Mouse (Mus musculus): Measurements from ENCODE around the gene Kcnn3. TPM values are rescaled to one million over a fixed set of nuclear protein-coding genes. Genes with fewer than 3 reads are reported as not detected.

Gene Kcnn3
- total RNA-seq, 2 experiments from 2014 or later = 6.9 to 11.9 TPM

DNA sequence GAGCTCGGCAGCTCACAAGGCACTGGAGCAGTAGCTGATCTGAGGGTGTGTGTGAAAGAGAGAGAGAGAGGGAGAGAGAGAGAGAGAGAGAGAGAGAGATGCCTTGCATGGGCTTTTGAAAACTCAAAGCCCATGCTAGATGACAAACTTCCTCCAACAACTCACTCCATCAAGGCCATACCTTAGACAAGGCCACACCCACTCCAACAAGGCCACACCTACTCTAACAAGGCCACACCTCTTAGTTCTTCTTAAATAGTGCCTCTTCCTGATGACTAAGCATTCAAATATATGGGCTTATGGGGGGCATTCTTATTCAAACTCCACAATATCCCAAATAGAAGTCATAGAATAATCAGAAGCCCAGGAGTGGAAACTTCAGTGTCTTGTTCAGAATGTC lies 49.1 kb downstream of the Kcnn3 start:
- no peak for DNase-seq

DNA sequence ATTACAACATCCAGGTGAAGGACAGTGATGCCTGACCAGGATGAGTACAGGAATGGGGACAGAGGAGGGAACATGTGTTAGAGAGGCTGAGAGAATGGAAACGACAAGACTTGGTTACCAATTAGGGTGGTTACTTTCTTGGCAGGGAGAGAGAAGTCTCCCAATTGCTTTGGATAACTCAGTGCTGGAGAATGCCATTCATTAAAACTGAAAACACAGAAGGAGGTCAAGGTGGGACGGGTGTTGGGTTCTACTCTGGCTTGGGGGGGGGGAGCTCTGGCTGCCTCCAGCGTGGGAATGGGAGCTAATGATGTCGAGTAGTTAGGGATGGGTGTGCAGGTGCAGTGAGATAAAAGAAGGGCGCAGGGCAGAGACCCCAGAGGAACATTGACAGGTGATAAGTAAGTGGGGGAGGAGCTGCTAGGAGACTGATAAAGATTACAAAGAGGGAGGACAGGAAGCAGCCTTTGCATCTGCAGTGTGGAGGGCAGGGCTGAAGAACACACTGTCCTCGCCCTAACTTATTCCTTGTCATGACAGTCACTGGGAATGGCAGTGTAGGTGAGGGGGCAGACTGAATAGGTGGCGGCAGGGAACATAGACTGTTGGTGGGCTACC lies 49.9 kb downstream of the Kcnn3 start:
- DNase-seq = no peak

DNA sequence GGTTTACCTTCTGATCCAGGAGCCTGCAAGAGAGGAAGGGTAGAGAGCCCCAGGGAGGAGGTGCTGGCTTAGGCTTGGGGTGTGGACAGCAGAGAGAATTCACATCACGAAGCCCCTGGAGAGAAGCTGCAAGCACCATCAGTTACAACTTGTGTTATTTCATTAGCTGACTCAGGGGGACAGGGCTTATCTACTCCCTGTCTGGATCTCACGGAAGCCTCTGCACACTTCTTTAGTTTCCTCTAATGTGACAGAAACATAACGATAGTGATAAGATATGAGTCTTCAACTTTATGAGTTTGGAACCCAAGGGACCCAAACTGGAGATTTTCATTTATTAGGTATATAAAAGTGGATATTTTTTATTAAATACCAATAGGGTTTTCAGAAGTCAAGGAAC lies 50.4 kb downstream of the Kcnn3 start:
- DNase-seq = no peak

DNA sequence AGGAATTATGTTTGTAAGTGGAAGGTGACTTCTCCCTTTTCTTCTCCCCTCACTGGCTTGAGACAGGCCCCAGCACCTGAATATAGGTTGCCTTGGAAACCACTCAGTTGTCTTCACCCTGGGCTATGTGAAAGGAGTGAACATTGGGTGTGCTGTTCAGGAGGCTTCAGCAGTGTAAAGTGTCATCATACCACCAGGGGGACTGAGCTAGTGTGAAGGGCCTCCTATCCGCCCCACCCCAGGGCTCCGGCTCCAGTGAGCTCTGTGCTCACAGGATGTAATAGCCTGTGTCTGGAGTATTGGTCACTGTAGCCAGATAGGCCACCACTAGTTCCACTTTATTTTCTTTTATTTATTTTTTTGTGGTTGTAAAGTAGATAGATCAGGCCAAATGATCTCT lies 54.3 kb downstream of the Kcnn3 start:
- peak; percentile 30 for DNase-seq

DNA sequence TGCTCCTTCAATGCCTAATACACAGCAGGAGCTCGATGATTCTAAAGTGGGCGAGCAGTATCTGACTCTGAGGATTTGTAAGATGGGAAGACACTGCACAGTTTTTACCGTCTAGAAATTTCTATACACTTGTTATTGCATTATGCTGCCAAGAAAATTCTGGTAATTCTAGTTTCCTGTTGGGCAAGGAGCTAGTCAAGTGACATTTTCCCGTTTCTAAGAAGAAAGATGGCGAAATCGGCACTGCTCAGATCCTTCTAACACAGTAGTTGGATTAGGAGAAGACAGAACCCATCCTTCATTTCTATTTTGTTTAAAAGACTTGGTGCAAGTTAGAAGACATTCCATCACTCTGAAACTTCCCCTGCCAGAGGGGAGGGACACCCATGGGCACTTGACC lies 56.4 kb downstream of the Kcnn3 start:
- DNase-seq = no peak

DNA sequence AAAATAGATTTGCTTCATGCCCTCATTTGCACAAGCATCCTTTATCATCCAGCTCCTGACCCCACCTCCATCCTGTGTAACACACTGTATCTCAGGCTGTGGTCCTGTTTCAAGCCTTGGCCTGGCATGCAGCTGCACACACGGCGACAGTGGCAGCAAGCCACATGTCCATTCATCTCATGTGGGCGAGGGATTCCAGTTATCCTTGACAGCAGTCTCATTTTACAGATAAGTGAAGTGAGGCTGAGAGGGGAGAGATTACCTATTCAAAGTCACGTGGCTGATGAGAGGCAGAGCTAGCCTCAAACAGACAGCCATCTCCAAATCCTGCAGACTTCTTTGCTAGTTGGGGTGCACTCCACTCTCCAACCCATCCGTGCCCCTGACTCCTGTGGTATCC lies 57.2 kb downstream of the Kcnn3 start:
- DNase-seq = no peak

DNA sequence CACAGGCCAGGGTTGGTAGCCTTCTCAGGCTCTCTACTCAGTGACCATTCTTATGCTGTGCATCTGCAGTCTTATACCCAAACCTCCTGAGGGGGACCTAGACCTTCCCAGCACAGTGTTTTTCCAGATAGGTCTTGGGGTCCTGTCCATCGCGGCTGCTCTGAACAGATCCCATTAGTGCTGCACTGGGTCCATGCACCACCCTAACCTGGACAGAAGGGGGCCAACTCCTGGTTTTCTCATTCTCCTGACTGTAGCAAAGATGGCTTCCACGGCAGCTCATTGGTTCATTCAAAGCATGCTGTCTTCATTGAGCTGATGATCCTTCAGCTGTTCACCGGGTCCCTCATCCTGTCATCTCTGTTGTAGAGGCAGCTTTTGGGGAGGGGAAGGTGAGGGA lies 58.1 kb downstream of the Kcnn3 start:
- DNase-seq = no peak

DNA sequence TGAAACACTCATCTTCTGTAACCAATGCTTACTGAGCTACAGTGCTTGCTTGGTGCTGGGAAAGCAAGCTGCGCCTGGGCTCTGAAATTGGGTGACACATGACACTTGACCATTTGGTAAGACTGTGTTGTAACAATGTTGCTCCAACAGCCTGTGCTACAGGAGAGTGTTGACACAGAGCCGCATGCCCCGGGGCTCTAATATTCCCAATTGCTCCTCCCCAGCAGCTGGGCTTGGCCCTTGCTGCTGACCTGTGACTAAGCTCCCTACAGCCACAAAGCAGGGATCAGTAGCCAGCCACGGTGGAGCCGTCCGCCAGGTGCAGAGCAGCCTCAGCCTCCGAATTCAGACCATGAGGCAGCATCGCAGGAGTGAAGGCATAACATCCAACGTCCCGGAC lies 58.8 kb downstream of the Kcnn3 start:
- DNase-seq = no peak

DNA sequence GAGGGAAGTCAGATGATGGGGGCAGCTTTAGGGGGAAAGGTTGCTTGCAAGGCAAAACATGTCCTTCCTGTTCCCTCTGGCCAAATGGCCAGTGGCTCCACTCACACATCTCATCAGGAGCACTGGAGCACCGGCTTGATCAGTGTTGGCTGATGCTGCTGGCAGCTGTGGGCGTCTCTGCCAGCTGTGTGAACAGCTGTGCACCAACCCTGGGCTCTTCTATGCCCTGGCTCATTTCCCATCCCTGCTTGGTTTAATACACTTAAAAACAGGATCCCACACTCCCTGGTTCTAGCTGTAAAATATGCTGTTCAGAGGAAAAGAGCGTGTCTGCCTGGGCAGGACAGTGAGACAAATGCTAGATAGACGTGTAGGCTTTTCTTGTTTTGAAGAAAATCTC lies 64.3 kb downstream of the Kcnn3 start:
- DNase-seq = no peak

DNA sequence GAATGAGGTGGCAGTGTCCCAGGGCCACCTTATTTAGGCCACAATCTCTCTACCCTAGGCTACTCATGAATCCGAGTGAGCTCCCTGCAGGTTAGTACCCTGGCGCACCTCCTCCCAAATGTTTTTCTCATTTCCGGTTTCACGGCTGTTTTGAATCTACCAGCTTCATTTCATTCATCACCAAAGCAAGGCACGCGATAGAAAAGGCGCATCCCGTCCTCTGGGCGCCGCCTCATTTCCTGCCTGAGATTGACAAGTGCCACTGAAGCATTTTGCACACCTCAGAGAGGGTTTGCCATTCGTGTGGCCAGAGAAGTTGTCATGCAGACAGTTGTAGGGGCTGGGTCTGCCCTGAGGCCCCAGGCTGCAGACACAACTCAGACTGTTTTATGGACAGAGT lies 68.5 kb downstream of the Kcnn3 start:
- DNase-seq = no peak

DNA sequence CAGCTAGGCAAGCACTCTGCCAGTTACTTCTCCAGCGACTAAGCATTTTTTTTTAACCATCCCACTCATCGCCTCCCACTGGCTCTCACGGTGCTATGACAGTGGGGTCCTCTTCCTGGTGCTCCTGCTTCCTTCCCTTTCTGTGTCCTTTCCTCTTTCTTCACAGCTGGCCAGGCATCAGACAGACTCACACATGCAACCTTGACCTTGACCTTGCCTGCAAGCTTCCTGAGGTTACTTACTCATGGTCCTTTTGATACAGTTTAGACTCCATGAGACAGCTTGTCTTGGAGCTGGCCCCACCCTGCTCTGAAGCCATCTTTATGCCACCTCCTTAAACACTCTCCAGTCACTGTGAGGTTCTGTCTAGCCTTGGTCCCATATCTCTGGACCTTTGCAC lies 69.4 kb downstream of the Kcnn3 start:
- no peak for DNase-seq

DNA sequence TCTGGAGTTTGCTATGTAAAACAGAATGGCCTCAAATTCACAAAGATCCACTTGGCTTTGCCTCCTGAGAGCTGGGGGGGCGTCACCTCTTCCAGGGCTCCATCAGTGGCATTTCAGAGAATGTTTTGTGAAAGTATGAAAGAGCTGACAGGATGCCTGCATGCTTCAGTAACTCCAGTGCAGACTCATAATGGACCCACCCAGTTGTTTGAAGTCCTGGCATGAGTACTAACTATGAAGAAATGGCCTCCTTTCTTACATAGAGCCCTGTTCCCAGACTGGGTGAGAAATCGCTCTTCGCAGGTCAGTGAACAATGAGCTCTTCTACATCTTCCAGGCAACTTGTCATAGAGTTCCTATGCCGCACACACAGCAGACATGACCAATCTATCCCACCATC lies 70.4 kb downstream of the Kcnn3 start:
- DNase-seq = no peak

DNA sequence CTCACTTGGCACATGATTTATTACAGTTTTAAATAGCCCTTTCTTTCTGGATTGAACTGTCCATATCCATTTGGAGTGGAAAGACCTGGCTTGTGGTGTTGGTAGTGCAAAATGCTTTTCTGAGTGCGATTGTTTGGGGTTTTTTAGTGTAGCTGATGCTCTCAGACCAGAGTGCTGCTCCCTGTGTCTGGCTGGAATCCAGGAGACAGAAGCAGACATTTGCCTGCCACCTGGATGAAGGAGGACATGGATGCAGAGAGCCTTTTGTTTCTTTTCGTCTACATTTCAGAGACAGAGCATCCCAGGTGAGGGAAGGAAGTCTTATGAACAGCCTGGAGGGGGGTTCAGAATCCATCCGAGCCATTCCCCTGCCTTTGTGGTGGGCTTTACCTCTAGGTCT lies 71.5 kb downstream of the Kcnn3 start:
- no peak for DNase-seq

DNA sequence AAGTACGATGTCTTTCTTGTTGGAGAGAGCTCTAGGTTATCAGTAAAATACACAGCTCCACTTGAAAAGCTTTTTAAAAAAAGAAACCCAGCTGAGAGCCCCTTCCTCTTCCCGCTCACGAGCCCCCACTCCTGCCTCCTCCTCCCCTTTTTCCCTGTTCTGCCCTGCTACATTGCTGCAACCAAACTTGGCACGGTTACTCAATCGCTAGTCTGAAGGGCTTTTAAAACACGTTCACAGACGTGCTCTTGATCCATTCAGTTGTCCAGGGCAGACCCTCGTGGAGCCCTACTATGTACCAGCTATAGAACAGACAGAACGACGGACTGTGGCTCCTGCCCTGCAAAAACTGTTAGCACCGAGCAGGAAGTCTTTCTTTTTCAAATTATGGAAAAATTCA lies 72.8 kb downstream of the Kcnn3 start:
- DNase-seq = no peak

DNA sequence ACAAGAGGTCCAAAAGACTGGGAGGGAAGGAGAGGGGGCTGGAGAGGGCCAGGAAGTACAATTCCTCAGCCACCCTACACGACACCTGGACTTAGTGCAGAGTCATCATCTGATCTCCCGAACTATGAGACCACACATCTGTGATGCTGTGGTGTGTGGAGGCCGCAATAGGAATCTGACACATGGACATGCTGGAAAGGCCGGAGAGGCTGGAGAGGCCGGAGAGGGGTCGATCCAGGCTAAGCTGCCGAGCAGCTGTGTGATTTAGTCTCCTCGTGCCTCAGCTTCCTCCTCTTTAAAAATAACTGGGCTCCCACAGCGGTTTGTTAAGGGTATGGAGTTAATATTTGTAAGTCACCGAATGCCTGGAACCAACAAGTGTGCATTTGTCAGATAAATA lies 73.6 kb downstream of the Kcnn3 start:
- no peak for DNase-seq

DNA sequence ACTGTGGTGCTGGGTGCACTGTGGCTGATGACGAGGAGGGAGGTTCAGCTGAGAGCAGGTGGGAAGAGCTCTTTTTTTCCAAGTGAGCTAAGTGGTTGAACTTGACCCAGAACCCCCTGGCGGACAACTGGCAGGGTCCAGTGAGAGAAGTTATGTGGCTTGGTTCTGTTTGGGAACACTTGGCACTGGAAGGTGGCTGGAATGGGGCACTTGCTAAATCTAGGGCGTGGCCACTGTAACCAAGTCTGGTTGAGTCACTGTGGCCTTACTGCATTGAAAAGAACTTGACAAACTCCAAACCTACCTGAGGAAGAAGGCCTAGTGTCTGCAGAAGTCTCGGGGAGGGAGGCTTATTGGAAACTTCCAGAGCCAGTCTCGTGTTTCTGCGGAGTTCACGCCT lies 78.4 kb downstream of the Kcnn3 start:
- no peak for DNase-seq

DNA sequence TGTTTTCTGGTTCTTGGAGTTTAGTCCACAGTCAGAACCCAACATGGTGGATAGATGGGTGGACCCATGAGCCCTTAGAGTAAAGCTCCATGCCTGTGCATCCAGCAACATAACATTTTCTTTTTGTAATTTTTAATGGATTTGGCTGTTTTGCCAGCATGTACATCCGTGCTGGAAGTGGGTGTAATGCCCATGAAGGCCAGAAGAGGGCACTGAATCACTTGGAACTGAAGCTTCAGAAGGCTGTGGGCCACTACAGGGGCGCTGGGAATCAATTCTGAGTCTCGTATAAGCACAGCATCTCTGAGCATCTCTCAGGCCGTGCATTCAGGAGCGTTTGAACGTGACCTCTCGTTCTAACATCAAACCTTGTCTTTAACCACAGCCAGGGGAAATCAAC lies 79.0 kb downstream of the Kcnn3 start:
- no peak for DNase-seq

DNA sequence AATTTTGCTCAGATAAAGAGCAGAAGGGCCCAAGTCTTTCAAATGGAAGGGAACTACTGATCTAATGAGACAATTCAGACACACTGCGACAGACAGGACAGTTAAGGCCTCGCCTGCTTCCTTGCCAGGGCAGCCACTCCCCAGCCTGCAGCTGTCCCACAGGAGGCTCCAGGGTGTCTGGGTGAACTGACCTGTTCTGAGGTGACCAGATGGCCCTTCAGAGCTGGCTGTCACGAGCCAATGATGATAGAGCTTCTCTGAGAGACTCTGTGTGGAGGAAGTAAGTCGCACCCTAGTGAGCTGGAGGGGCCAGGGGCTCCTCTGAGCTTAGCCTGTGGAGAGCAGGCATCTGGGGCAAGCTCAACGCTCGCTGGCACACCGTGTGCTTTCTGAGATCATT lies 81.1 kb downstream of the Kcnn3 start:
- DNase-seq = no peak

DNA sequence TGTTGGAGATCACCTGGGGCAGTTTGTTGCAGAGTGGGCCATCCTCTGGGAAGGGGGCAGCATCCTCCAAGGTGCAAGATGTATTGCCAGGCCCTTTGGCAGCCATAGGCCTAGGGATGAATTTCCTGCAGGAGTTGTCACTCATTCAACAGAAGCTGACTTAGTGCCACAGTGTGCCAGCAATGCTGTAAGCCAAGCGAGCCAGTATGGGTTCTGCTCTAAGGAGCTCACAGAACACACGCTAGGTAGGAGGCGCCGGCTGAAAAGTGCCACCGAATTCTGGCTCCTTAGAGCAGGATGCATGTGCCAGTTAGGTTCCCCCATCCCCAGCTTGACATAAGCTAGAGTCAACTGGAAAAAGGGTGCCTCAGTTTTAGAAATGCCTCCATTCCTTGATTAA lies 83.3 kb downstream of the Kcnn3 start:
- no peak for DNase-seq

DNA sequence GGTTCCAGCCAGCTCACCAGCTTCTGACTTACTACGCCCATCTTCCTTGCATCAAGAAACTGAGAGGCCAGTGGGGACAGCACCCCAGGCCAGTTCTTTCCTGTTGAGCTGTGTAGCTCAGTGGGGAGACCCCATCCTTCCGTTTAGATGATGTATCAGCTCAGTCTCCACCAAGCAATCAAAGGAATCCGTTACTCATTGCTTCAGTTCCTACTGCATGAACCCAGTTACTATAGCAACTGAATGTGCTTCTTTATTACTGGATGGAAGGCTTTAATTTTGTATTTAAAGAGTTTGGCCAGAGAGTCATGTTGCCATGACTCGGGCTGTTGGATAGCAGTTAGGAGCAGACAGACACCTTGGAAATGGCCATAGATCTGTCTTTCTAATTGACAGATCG lies 85.3 kb downstream of the Kcnn3 start:
- no peak for DNase-seq

DNA sequence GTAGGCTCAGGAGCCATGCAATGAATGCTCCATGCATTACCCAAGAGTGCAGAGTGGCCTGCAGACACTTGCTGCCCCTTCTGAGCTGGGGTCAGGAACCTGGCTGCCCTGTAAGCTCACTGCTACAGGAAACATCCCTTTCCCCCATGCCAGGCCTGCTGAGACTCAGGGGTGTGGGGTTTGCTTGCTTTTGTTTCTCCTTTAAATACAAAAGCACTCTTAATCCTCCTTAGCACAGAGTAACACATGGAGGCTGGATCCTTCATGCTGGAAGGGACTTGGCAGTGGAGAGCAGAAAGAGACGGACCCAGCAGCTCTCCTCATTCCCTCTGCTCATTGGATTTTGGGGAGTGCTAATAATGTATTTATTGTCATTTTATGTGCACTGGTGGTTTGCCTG lies 87.4 kb downstream of the Kcnn3 start:
- no peak for DNase-seq

DNA sequence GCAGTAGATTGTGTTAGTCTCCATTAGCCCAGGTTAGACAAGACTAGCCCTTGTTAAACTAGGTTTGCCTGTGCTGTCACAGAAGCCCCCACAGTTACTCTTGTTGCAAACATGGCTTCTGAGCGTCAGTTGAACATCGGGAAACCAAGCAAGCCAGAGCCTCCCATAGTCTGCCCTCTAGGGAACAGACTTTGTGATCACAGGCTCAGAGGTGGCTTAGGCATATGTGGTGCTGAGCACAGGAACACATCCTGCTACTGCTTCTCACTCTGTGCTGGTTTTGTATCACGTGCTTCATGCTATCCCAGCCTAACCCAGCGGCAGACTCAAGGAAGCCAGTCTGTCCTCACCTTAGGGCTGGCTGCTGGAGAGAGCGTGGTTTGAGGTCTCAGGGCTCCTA lies 92.1 kb downstream of the Kcnn3 start:
- no peak for DNase-seq

DNA sequence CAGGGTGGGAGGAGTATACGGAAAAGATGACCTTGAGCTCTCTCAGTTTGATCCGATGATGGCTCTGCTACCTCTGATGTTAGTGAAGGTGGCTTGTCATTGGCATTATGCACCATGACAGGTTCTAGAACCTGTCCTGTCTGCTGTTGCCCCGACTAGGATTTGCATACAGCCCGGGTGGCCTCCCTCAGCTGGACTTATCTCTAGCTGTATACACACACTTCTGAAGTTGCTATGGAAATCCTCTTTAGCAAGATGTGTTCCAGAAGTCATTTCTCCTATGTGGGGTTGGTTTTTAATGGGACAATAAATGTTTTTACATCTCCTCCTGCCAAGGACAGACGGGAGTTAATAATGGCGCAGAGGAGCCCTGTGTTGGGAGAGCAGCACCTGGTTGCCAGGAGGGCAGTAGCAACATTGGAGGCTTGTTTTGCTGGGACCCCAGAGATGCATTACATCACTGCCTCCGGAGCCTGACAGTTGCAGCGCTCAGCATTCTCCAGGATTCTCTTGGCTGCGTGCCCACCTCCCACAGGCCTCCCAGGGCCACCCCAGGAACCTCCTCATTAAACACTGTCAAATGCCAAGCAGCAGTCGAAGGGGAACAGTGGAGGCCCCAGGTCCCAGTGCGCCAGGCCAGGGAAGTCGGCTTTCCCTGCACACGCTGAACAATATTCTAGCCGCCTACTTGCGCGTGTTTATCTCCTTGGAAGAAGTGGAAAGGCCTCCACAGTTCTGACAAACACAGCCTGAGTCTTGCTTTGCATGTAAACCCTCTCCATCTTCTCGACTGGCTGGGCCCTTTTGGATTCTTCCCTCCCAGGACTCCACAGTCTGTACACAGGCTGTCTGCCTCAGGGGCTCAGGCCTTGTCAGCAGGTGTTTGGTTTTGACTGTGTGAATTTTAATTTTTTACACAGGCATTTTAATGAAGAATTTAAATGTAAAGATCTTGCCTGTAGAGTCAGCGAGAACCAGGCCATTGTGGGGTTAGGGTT lies 93.9 kb downstream of the Kcnn3 start:
- DNase-seq = peak; percentile 80

DNA sequence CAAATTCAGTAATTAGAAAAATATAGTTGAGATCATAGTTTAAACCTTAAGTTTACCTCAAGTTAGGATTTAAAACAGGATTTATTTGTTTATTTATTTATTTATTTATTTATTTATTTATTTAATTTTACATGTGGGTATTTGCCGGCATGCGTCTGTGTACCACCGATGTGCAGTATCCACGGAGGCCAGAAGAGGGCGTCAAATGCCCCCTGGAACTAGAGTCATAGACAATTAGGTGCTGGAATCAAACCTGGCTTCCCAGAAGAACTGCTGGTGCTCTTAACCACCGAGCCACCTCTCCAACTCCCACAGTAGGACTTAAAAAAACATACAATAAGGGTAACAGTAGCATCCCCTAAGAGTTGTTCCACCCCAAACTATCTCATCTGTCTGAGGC lies 96.9 kb downstream of the Kcnn3 start:
- DNase-seq = no peak
